Mouse (Mus musculus) stomach, embryonic 15.5 days (tissue): ENCODE data around the gene Slc4a10. TPM values are rescaled to one million over a fixed set of nuclear protein-coding genes. Genes with fewer than 3 reads are reported as not detected.

ENCODE experiments used
- ATAC-seq: fragments of 200-750 bp; cut with Nextera tagmentation; 2 replicates; pipeline ENCODE4 v1.8.0; 2017; ENCODE audit warnings: low read depth, moderate number of reproducible peaks, moderate TSS enrichment; ENCODE audit not compliant: insufficient read depth, low FRiP score
- H3K27ac ChIP-seq: fragments of 300-500 bp; sonication (generic); 2 replicates; pipeline ENCODE4 v1.5.1; 2015; ENCODE audit warnings: mild to moderate bottlenecking, inconsistent platforms
- H3K27me3 ChIP-seq: fragments of 300-500 bp; sonication (generic); replicated peaks from 2 replicates; pipeline ENCODE4 v1.6.1; 2015; ENCODE audit warnings: inconsistent platforms
- H3K36me3 ChIP-seq: fragments of 300-500 bp; sonication (generic); 2 replicates; pipeline ENCODE4 v1.6.1; 2015; ENCODE audit warnings: inconsistent platforms
- H3K4me1 ChIP-seq: fragments of 300-500 bp; sonication (generic); 2 replicates; pipeline ENCODE4 v1.6.1; 2015; ENCODE audit warnings: inconsistent platforms
- H3K4me2 ChIP-seq: fragments of 300-500 bp; sonication (generic); 2 replicates; pipeline ENCODE4 v1.6.1; 2015; ENCODE audit warnings: mild to moderate bottlenecking, inconsistent platforms
- H3K4me3 ChIP-seq: fragments of 300-500 bp; sonication (generic); replicated peaks from 2 replicates; pipeline ENCODE4 v1.5.1; 2015; ENCODE audit warnings: inconsistent platforms
- H3K9ac ChIP-seq: fragments of 300-500 bp; sonication (generic); 2 replicates; pipeline ENCODE4 v1.6.1; 2015; ENCODE audit warnings: inconsistent platforms
- H3K9me3 ChIP-seq: fragments of 300-500 bp; sonication (generic); 2 replicates; pipeline ENCODE4 v1.6.1; 2016; ENCODE audit warnings: inconsistent platforms
- WGBS: fragments of 180-500 bp; shearing (Covaris S2); methylation state at CpG from one replicate; pipeline ENCODE4 v1.1.7; 2015; 5-methylcytosine and 5-hydroxymethylcytosine counted together
- polyA plus RNA-seq: library from polyadenylated mRNA; unstranded; fragments of >200 nt; fragmentation: Nextera tagmentation; extraction: Ambion mirVana; gene quantifications from 2 replicates; pipeline ENCODE4 v1.2.1, GENCODE M21; 2015

The Slc4a10 gene
- polyA plus RNA-seq, 1 experiment from 2014 or later: 0.39 TPM

GRCm38 (mm10) chr2:62134911-62135310 lies 88.6 kb downstream of the Slc4a10 start:
- H3K27me3 ChIP-seq: no peaks in the 10 kb centered on the region
- no peak overlapping the region for H3K4me2 ChIP-seq
- H3K36me3 ChIP-seq: no peaks in the 10 kb centered on the region
- no peak for ATAC-seq
- H3K9me3 ChIP-seq: no peaks in the 10 kb centered on the region
- no peak overlapping the region for H3K4me3 ChIP-seq
- no peaks in the 10 kb centered on the region for H3K4me1 ChIP-seq
- 48% methylated on average over 8 of the region's 8 CpGs for WGBS
- H3K9ac ChIP-seq: no peak overlapping the region
- H3K27ac ChIP-seq: no peak overlapping the region

GRCm38 (mm10) chr2:62147636-62148035 lies 101.4 kb downstream of the Slc4a10 start:
- ATAC-seq: no peak
- H3K4me3 ChIP-seq: no peak overlapping the region
- no peak overlapping the region for H3K4me2 ChIP-seq
- H3K4me1 ChIP-seq: no peaks in the 10 kb centered on the region
- H3K36me3 ChIP-seq: no peaks in the 10 kb centered on the region
- H3K9ac ChIP-seq: no peak overlapping the region
- WGBS: 55% methylated on average over 3 of the region's 3 CpGs
- H3K27me3 ChIP-seq: no peaks in the 10 kb centered on the region
- H3K9me3 ChIP-seq: no peaks in the 10 kb centered on the region
- H3K27ac ChIP-seq: no peak overlapping the region

GRCm38 (mm10) chr2:62149421-62149820 lies 103.2 kb downstream of the Slc4a10 start:
- Histone ChIP-seq H3K9ac (no peak overlapping the region), H3K4me3 (no peak overlapping the region), H3K27ac (no peak overlapping the region), H3K27me3 (no peaks in the 10 kb centered on the region), H3K9me3 (no peaks in the 10 kb centered on the region), H3K4me2 (no peak overlapping the region), H3K4me1 (no peaks in the 10 kb centered on the region), H3K36me3 (no peaks in the 10 kb centered on the region)
- ATAC-seq: no peak

GRCm38 (mm10) chr2:62150830-62151229 lies 104.6 kb downstream of the Slc4a10 start:
- Histone ChIP-seq H3K9ac (no peak overlapping the region), H3K4me2 (no peak overlapping the region), H3K4me1 (no peaks in the 10 kb centered on the region), H3K9me3 (no peaks in the 10 kb centered on the region), H3K27me3 (no peaks in the 10 kb centered on the region), H3K27ac (no peak overlapping the region), H3K4me3 (no peak overlapping the region), H3K36me3 (no peaks in the 10 kb centered on the region)
- 45% methylated on average over 1 of the region's 1 CpGs for WGBS
- ATAC-seq: peak; percentile 58; the same call in 1 of the 2 replicates

- Histone ChIP-seq H3K4me3 (no peak overlapping the region), H3K9me3 (no peaks in the 10 kb centered on the region), H3K9ac (no peak overlapping the region), H3K27ac (no peak overlapping the region), H3K36me3 (no peaks in the 10 kb centered on the region), H3K27me3 (no peaks in the 10 kb centered on the region), H3K4me2 (no peak overlapping the region), H3K4me1 (no peaks in the 10 kb centered on the region)
- ATAC-seq: no peak
Measured at GRCm38 (mm10) chr2:62210109-62210508, 163.8 kb downstream of the Slc4a10 start.

- H3K27ac ChIP-seq: no peak overlapping the region
- ATAC-seq: no peak
Measured at GRCm38 (mm10) chr2:62211106-62211505, 164.8 kb downstream of the Slc4a10 start.

GRCm38 (mm10) chr2:62227563-62227962 lies 181.3 kb downstream of the Slc4a10 start:
- no peak overlapping the region for H3K9ac ChIP-seq
- no peak overlapping the region for H3K4me3 ChIP-seq
- no peaks in the 10 kb centered on the region for H3K27me3 ChIP-seq
- ATAC-seq: no peak
- H3K4me2 ChIP-seq: no peak overlapping the region
- H3K4me1 ChIP-seq: no peaks in the 10 kb centered on the region
- no peaks in the 10 kb centered on the region for H3K9me3 ChIP-seq
- H3K27ac ChIP-seq: no peak overlapping the region
- no peaks in the 10 kb centered on the region for H3K36me3 ChIP-seq

More at GRCm38 (mm10) chr2:62211106-62211505, 164.8 kb downstream of the Slc4a10 start:
- Histone ChIP-seq H3K4me2 (no peak overlapping the region), H3K9me3 (no peaks in the 10 kb centered on the region), H3K9ac (no peak overlapping the region), H3K36me3 (no peaks in the 10 kb centered on the region), H3K27me3 (no peaks in the 10 kb centered on the region), H3K4me3 (no peak overlapping the region), H3K4me1 (no peaks in the 10 kb centered on the region)
- WGBS: 78% methylated on average over 5 of the region's 5 CpGs

- H3K36me3 ChIP-seq: no peaks in the 10 kb centered on the region
- ATAC-seq: no peak
- 67% methylated on average over 2 of the region's 2 CpGs for WGBS
- no peaks in the 10 kb centered on the region for H3K4me1 ChIP-seq
- H3K9me3 ChIP-seq: no peaks in the 10 kb centered on the region
- H3K4me3 ChIP-seq: no peak overlapping the region
- no peak overlapping the region for H3K4me2 ChIP-seq
- no peak overlapping the region for H3K9ac ChIP-seq
- no peaks in the 10 kb centered on the region for H3K27me3 ChIP-seq
- no peak overlapping the region for H3K27ac ChIP-seq
Measured at GRCm38 (mm10) chr2:62231271-62231670, 185.0 kb downstream of the Slc4a10 start.

GRCm38 (mm10) chr2:62244167-62244566 lies 197.9 kb downstream of the Slc4a10 start:
- H3K36me3 ChIP-seq: no peaks in the 10 kb centered on the region
- H3K9me3 ChIP-seq: no peaks in the 10 kb centered on the region
- no peak overlapping the region for H3K4me3 ChIP-seq
- H3K9ac ChIP-seq: no peak overlapping the region
- no peak overlapping the region for H3K27ac ChIP-seq
- ATAC-seq: no peak
- H3K4me2 ChIP-seq: no peak overlapping the region
- H3K27me3 ChIP-seq: no peaks in the 10 kb centered on the region
- H3K4me1 ChIP-seq: no peaks in the 10 kb centered on the region
- WGBS: 60% methylated on average over 4 of the region's 4 CpGs

- Histone ChIP-seq H3K4me3 (no peak overlapping the region), H3K4me2 (no peak overlapping the region)
Measured at GRCm38 (mm10) chr2:62268467-62268866, 222.2 kb downstream of the Slc4a10 start.

GRCm38 (mm10) chr2:62271840-62272239 lies 225.6 kb downstream of the Slc4a10 start:
- ATAC-seq: no peak
- WGBS: 38% methylated on average over 4 of the region's 4 CpGs
- no peaks in the 10 kb centered on the region for H3K4me1 ChIP-seq

More at GRCm38 (mm10) chr2:62268467-62268866, 222.2 kb downstream of the Slc4a10 start:
- ATAC-seq: no peak
- Histone ChIP-seq H3K9me3 (no peaks in the 10 kb centered on the region), H3K27ac (no peak overlapping the region), H3K9ac (no peak overlapping the region), H3K4me1 (no peaks in the 10 kb centered on the region), H3K36me3 (no peaks in the 10 kb centered on the region), H3K27me3 (no peaks in the 10 kb centered on the region)
- WGBS: 77% methylated on average over 9 of the region's 9 CpGs

GRCm38 (mm10) chr2:62278779-62279178 lies 232.5 kb downstream of the Slc4a10 start:
- no peak overlapping the region for H3K9ac ChIP-seq
- H3K27me3 ChIP-seq: no peaks in the 10 kb centered on the region
- no peak for ATAC-seq
- no peak overlapping the region for H3K4me3 ChIP-seq
- no peak overlapping the region for H3K4me2 ChIP-seq
- 63% methylated on average over 3 of the region's 3 CpGs for WGBS
- H3K4me1 ChIP-seq: no peaks in the 10 kb centered on the region
- H3K27ac ChIP-seq: no peak overlapping the region
- no peaks in the 10 kb centered on the region for H3K9me3 ChIP-seq
- H3K36me3 ChIP-seq: no peaks in the 10 kb centered on the region

More at GRCm38 (mm10) chr2:62271840-62272239, 225.6 kb downstream of the Slc4a10 start:
- no peaks in the 10 kb centered on the region for H3K27me3 ChIP-seq
- no peak overlapping the region for H3K9ac ChIP-seq
- H3K9me3 ChIP-seq: no peaks in the 10 kb centered on the region
- no peak overlapping the region for H3K27ac ChIP-seq
- H3K36me3 ChIP-seq: no peaks in the 10 kb centered on the region
- no peak overlapping the region for H3K4me3 ChIP-seq
- no peak overlapping the region for H3K4me2 ChIP-seq

GRCm38 (mm10) chr2:62279777-62280176 lies 233.5 kb downstream of the Slc4a10 start:
- Histone ChIP-seq H3K4me3 (no peak overlapping the region), H3K4me1 (no peaks in the 10 kb centered on the region), H3K36me3 (no peaks in the 10 kb centered on the region), H3K27me3 (no peaks in the 10 kb centered on the region), H3K4me2 (no peak overlapping the region), H3K27ac (no peak overlapping the region), H3K9ac (no peak overlapping the region), H3K9me3 (no peaks in the 10 kb centered on the region)
- ATAC-seq: no peak
- 84% methylated on average over 7 of the region's 7 CpGs for WGBS
